Mouse (Mus musculus): ENCODE data around the gene Loxl3.
A peak's percentile ranks its signal among the peaks of the same experiment; 100 is the strongest.

Gene Loxl3

GRCm38 (mm10) chr6:83017190-83017589 lies 16.8 kb upstream of the Loxl3 start:
- DNase-seq (ENCODE audit: low read depth, low spot score), result no peak

- DNase-seq (ENCODE audit: low read depth, low spot score), result no peak
These were observed 14.9 kb upstream of the Loxl3 start for GRCm38 (mm10) chr6:83019044-83019443.

GRCm38 (mm10) chr6:83020121-83020520 lies 13.9 kb upstream of the Loxl3 start:
- no peak for DNase-seq (ENCODE audit: low read depth, low spot score)

GRCm38 (mm10) chr6:83020836-83021593 lies 13.0 kb upstream of the Loxl3 start:
- no peak for DNase-seq (ENCODE audit: low read depth, low spot score)

GRCm38 (mm10) chr6:83023008-83023407 lies 11.0 kb upstream of the Loxl3 start:
- DNase-seq (ENCODE audit: low read depth, low spot score), result no peak

GRCm38 (mm10) chr6:83023786-83024185 lies 10.2 kb upstream of the Loxl3 start:
- no peak for DNase-seq (ENCODE audit: low read depth, low spot score)

GRCm38 (mm10) chr6:83024421-83024820 lies 9.6 kb upstream of the Loxl3 start:
- no peak for DNase-seq (ENCODE audit: low read depth, low spot score)

GRCm38 (mm10) chr6:83025221-83025620 lies 8.8 kb upstream of the Loxl3 start:
- DNase-seq (ENCODE audit: low read depth, low spot score), result no peak

- no peak for DNase-seq (ENCODE audit: low read depth, low spot score)
These were observed 6.7 kb upstream of the Loxl3 start for GRCm38 (mm10) chr6:83027293-83027692.

- DNase-seq (ENCODE audit: low read depth, low spot score), result no peak
These were observed 6.3 kb upstream of the Loxl3 start for GRCm38 (mm10) chr6:83027706-83028105.

- no peak for DNase-seq (ENCODE audit: low read depth, low spot score)
These were observed 4.2 kb upstream of the Loxl3 start for GRCm38 (mm10) chr6:83029777-83030176.

GRCm38 (mm10) chr6:83031111-83031510 lies 2.9 kb upstream of the Loxl3 start:
- DNase-seq (ENCODE audit: low read depth, low spot score), result no peak

- no peak for DNase-seq (ENCODE audit: low read depth, low spot score)
These were observed 1.9 kb upstream of the Loxl3 start for GRCm38 (mm10) chr6:83031921-83032590.

- DNase-seq (ENCODE audit: low read depth, low spot score), result peak; percentile 43
These were observed 1.2 kb upstream of the Loxl3 start for GRCm38 (mm10) chr6:83032769-83033191.

- no peak for DNase-seq (ENCODE audit: low read depth, low spot score)
These were observed 586 bp downstream of the Loxl3 start for GRCm38 (mm10) chr6:83034463-83035055.

GRCm38 (mm10) chr6:83037188-83037587 lies 3.2 kb downstream of the Loxl3 start:
- DNase-seq (ENCODE audit: low read depth, low spot score), result no peak

GRCm38 (mm10) chr6:83038496-83039012 lies 4.6 kb downstream of the Loxl3 start:
- DNase-seq (ENCODE audit: low read depth, low spot score), result peak; percentile 76

- DNase-seq (ENCODE audit: low read depth, low spot score), result no peak
These were observed 6.6 kb downstream of the Loxl3 start for GRCm38 (mm10) chr6:83040601-83041000.

GRCm38 (mm10) chr6:83043561-83043960 lies 9.6 kb downstream of the Loxl3 start:
- DNase-seq (ENCODE audit: low read depth, low spot score), result no peak

- no peak for DNase-seq (ENCODE audit: low read depth, low spot score)
These were observed 10.0 kb downstream of the Loxl3 start for GRCm38 (mm10) chr6:83043993-83044392.

- DNase-seq (ENCODE audit: low read depth, low spot score), result no peak
These were observed 10.8 kb downstream of the Loxl3 start for GRCm38 (mm10) chr6:83044742-83045141.

GRCm38 (mm10) chr6:83049367-83049766 lies 15.4 kb downstream of the Loxl3 start:
- no peak for DNase-seq (ENCODE audit: low read depth, low spot score)
